Mouse (Mus musculus) layer of hippocampus, adult 9-10 months (tissue): ENCODE measurements around the gene Ssr2.
A peak's percentile ranks its signal among the peaks of the same experiment; 100 is the strongest.
"Not testable (repeated sequence)": the region's sequence is repeated elsewhere in the genome, so short reads cannot be mapped to it uniquely, and the experiment has no call there.

Experiments
- DNase-seq: peaks from one replicate; pipeline ENCODE4 v3.0.0; 2022; ENCODE audit warnings: low spot score

Ssr2 gene

GRCm38 (mm10) chr3:88563966-88564365, 11.7 kb upstream of the Ssr2 start:
- DNase-seq: no peak

GRCm38 (mm10) chr3:88566116-88566515, 9.6 kb upstream of the Ssr2 start:
- no peak for DNase-seq

- DNase-seq: no peak
Measured at GRCm38 (mm10) chr3:88566536-88567061, 9.1 kb upstream of the Ssr2 start.

- DNase-seq: no peak
Measured at GRCm38 (mm10) chr3:88567892-88568291, 7.8 kb upstream of the Ssr2 start.

GRCm38 (mm10) chr3:88568615-88569014, 7.1 kb upstream of the Ssr2 start:
- DNase-seq: no peak

- DNase-seq: no peak
Measured at GRCm38 (mm10) chr3:88569093-88569492, 6.6 kb upstream of the Ssr2 start.

GRCm38 (mm10) chr3:88569694-88570093, 6.0 kb upstream of the Ssr2 start:
- no peak for DNase-seq

GRCm38 (mm10) chr3:88570341-88570740, 5.3 kb upstream of the Ssr2 start:
- DNase-seq: no peak

- DNase-seq: no peak
Measured at GRCm38 (mm10) chr3:88571856-88572255, 3.8 kb upstream of the Ssr2 start.

- no peak for DNase-seq
Measured at GRCm38 (mm10) chr3:88572835-88573234, 2.8 kb upstream of the Ssr2 start.

- DNase-seq: no peak
Measured at GRCm38 (mm10) chr3:88573810-88574209, 1.9 kb upstream of the Ssr2 start.

GRCm38 (mm10) chr3:88577846-88578245, 2.2 kb downstream of the Ssr2 start:
- not testable (repeated sequence) for DNase-seq

- DNase-seq: no peak
Measured at GRCm38 (mm10) chr3:88578498-88579424, 3.1 kb downstream of the Ssr2 start.

GRCm38 (mm10) chr3:88579454-88580117, 3.9 kb downstream of the Ssr2 start:
- DNase-seq: peak; percentile 61

GRCm38 (mm10) chr3:88585769-88586168, 10.1 kb downstream of the Ssr2 start:
- no peak for DNase-seq

GRCm38 (mm10) chr3:88586640-88587039, 11.0 kb downstream of the Ssr2 start:
- DNase-seq: no peak

- no peak for DNase-seq
Measured at GRCm38 (mm10) chr3:88590246-88590645, 14.6 kb downstream of the Ssr2 start.

- DNase-seq: no peak
Measured at GRCm38 (mm10) chr3:88591044-88591443, 15.4 kb downstream of the Ssr2 start.

- peak; percentile 58 for DNase-seq
Measured at GRCm38 (mm10) chr3:88591950-88592731, 16.5 kb downstream of the Ssr2 start.

- no peak for DNase-seq
Measured at GRCm38 (mm10) chr3:88592942-88593576, 17.4 kb downstream of the Ssr2 start.

- no peak for DNase-seq
Measured at GRCm38 (mm10) chr3:88593893-88594580, 18.4 kb downstream of the Ssr2 start.
